Mouse (Mus musculus): Measurements from ENCODE around the gene Pdia3. TPM values are rescaled to one million over a fixed set of nuclear protein-coding genes. Genes with fewer than 3 reads are reported as not detected.

Pdia3 gene
- 250 TPM for polyA plus RNA-seq (2014; fragmentation: Illumina TruSeq; extraction: RNeasy Lipid Tissue Mini Kit (QIAGEN cat#74804); ENCODE audit: insufficient read depth, low read depth, low replicate concordance)

GRCm38 (mm10) chr2:121413387-121414042, at the start of gene Pdia3, which contains the start of gene Catsper2:
Gene Pdia3 (plus strand): TSS chr2:121413775.
Gene Catsper2 (minus strand): TSS chr2:121413792.

GRCm38 (mm10) chr2:121386961-121387575, 26.5 kb upstream of the Pdia3 start, which contains the start of gene Strc:
Gene Strc (minus strand): TSS chr2:121387168.

GRCm38 (mm10) chr2:121444178-121444577, 30.6 kb downstream of the Pdia3 start, which contains the start of gene Ell3:
Gene Ell3 (minus strand): TSS chr2:121444278.

GRCm38 (mm10) chr2:121448739-121449535, 35.4 kb downstream of the Pdia3 start, which contains the start of gene Serf2:
Gene Serf2 (plus strand): TSS chr2:121449195.

GRCm38 (mm10) chr2:121452990-121453389, 39.4 kb downstream of the Pdia3 start, which contains the start of gene Hypk:
Gene Hypk (plus strand): TSS chr2:121453290.

GRCm38 (mm10) chr2:121456692-121457642, 43.4 kb downstream of the Pdia3 start, which contains the start of gene Serinc4:
Gene Serinc4 (minus strand): TSS chr2:121456781.

GRCm38 (mm10) chr2:121473301-121474179, 60.0 kb downstream of the Pdia3 start, which contains the start of gene Mfap1b:
Gene Mfap1b (minus strand): TSS chr2:121474067.

Other genes with a start within 250 kb of the Pdia3 start
- 7.2 TPM for gene Tubgcp4, start 243.1 kb upstream of the Pdia3 start, polyA plus RNA-seq (2014; fragmentation: Illumina TruSeq; extraction: RNeasy Lipid Tissue Mini Kit (QIAGEN cat#74804); ENCODE audit: insufficient read depth, low read depth, low replicate concordance)
- gene Zscan29, start 242.7 kb upstream of the Pdia3 start, polyA plus RNA-seq (2014; fragmentation: Illumina TruSeq; extraction: RNeasy Lipid Tissue Mini Kit (QIAGEN cat#74804); ENCODE audit: insufficient read depth, low read depth, low replicate concordance): 6.5 TPM
- gene Trp53bp1, start 142.4 kb upstream of the Pdia3 start, polyA plus RNA-seq (2014; fragmentation: Illumina TruSeq; extraction: RNeasy Lipid Tissue Mini Kit (QIAGEN cat#74804); ENCODE audit: insufficient read depth, low read depth, low replicate concordance): 7.3 TPM
- gene Map1a, start 124.2 kb upstream of the Pdia3 start, polyA plus RNA-seq (2014; fragmentation: Illumina TruSeq; extraction: RNeasy Lipid Tissue Mini Kit (QIAGEN cat#74804); ENCODE audit: insufficient read depth, low read depth, low replicate concordance): 1.7 TPM
- gene Ppip5k1, start 58.4 kb upstream of the Pdia3 start, polyA plus RNA-seq (2014; fragmentation: Illumina TruSeq; extraction: RNeasy Lipid Tissue Mini Kit (QIAGEN cat#74804); ENCODE audit: insufficient read depth, low read depth, low replicate concordance): 10.8 TPM
- 15.9 TPM for gene Ckmt1, start 56.1 kb upstream of the Pdia3 start, polyA plus RNA-seq (2014; fragmentation: Illumina TruSeq; extraction: RNeasy Lipid Tissue Mini Kit (QIAGEN cat#74804); ENCODE audit: insufficient read depth, low read depth, low replicate concordance)
- 0.22 TPM for gene Strc, start 26.6 kb upstream of the Pdia3 start, polyA plus RNA-seq (2014; fragmentation: Illumina TruSeq; extraction: RNeasy Lipid Tissue Mini Kit (QIAGEN cat#74804); ENCODE audit: insufficient read depth, low read depth, low replicate concordance)
- 1.3 TPM for gene Catsper2, start within 50 bp of the Pdia3 start, polyA plus RNA-seq (2014; fragmentation: Illumina TruSeq; extraction: RNeasy Lipid Tissue Mini Kit (QIAGEN cat#74804); ENCODE audit: insufficient read depth, low read depth, low replicate concordance)
- gene Ell3, start 30.5 kb downstream of the Pdia3 start, polyA plus RNA-seq (2014; fragmentation: Illumina TruSeq; extraction: RNeasy Lipid Tissue Mini Kit (QIAGEN cat#74804); ENCODE audit: insufficient read depth, low read depth, low replicate concordance): 1.2 TPM
- 691 TPM for gene Serf2, start 35.4 kb downstream of the Pdia3 start, polyA plus RNA-seq (2014; fragmentation: Illumina TruSeq; extraction: RNeasy Lipid Tissue Mini Kit (QIAGEN cat#74804); ENCODE audit: insufficient read depth, low read depth, low replicate concordance)
- 12.5 TPM for gene Hypk, start 39.5 kb downstream of the Pdia3 start, polyA plus RNA-seq (2014; fragmentation: Illumina TruSeq; extraction: RNeasy Lipid Tissue Mini Kit (QIAGEN cat#74804); ENCODE audit: insufficient read depth, low read depth, low replicate concordance)
- gene Serinc4, start 43.0 kb downstream of the Pdia3 start, polyA plus RNA-seq (2014; fragmentation: Illumina TruSeq; extraction: RNeasy Lipid Tissue Mini Kit (QIAGEN cat#74804); ENCODE audit: insufficient read depth, low read depth, low replicate concordance): 0.11 TPM
- 28.4 TPM for gene Mfap1b, start 60.3 kb downstream of the Pdia3 start, polyA plus RNA-seq (2014; fragmentation: Illumina TruSeq; extraction: RNeasy Lipid Tissue Mini Kit (QIAGEN cat#74804); ENCODE audit: insufficient read depth, low read depth, low replicate concordance)
- 16.0 TPM for gene Mfap1a, start 92.9 kb downstream of the Pdia3 start, polyA plus RNA-seq (2014; fragmentation: Illumina TruSeq; extraction: RNeasy Lipid Tissue Mini Kit (QIAGEN cat#74804); ENCODE audit: insufficient read depth, low read depth, low replicate concordance)
- 2.1 TPM for gene Wdr76, start 92.9 kb downstream of the Pdia3 start, polyA plus RNA-seq (2014; fragmentation: Illumina TruSeq; extraction: RNeasy Lipid Tissue Mini Kit (QIAGEN cat#74804); ENCODE audit: insufficient read depth, low read depth, low replicate concordance)

Measured in lung, adult 10 weeks (tissue).